Mouse (Mus musculus): ENCODE results near the gene Celf6.

DNA sequence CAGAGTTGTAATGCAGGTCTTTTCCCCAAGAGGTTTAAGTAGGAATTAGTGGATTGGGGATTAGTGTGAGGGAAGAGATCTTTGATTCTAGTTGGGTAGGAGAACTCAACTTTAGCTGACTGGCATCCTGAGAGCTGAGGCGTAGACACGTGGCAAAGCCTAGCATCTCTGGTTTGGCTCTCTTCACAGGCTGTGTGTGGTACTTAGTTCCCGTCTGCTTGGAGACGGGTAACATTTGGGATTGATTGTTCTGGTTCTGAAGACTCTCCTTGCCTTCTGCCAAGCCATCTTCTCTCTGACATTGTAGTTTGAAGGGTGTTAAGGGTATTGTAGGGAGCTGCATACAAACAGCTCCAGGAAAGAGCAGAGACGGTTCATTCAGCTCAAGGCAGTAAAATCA, 25.1 kb upstream of the Celf6 start:
- no peak for TF ChIP-seq CTCF (IDR thresholded peaks at IDR 0.05; ENCODE audit: borderline replicate concordance, control insufficient read depth, extremely low read depth, insufficient read depth, low read length, poor library complexity)
- no peak for TF ChIP-seq POLR2A (IDR thresholded peaks at IDR 0.05; ENCODE audit: control insufficient read depth, extremely low read depth, insufficient read depth, low read length, poor library complexity)

Measured in thymus, adult 2 months (tissue).